Comparison of ENCODE assay signal across 7 mouse cellular contexts in the genomic region with DNA sequence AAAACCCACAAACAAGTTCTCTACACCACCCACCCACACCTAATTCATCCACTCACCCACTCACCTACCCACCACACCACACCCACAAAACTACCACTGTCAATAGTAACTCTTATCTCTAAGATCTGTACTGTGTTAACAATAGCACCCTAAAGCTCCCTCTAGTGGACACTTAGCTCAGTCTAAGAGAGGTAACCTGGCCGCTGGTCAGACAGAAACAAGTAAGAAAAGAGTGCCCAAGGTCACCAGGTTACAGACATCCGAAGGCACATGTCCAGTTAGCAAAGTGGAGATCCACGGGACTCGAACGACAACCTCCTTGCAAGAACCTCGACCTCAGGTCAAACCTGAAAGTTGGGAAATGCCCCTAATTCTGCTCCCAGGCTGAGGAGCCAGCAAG. TPM values are rescaled to one million over a fixed set of nuclear protein-coding genes. Genes with fewer than 3 reads are reported as not detected.
A peak's percentile ranks its signal among the peaks of the same experiment; 100 is the strongest.
DNase-seq lines count a peak whose midpoint lies in the region; ATAC-seq and TF ChIP-seq lines count a peak whose summit lies in the region.

No protein-coding gene starts in this region.

- H3K4me2 ChIP-seq in lung, postnatal 0 days (replicated peaks; ENCODE audit: low read depth, low read length), result no peak overlapping the region

- intact Hi-C loops in heart, postnatal 10 days (cut with DNase I), result no loop called here

- no peak overlapping the region for H3K27ac ChIP-seq in lung, postnatal 0 days (ENCODE audit: low read length)

- peak; percentile 73 for ATAC-seq in lung, postnatal 0 days

- peak; percentile 83 for TF ChIP-seq CTCF in lung, postnatal 0 days (IDR thresholded peaks at IDR 0.05)

- H3K9me3 ChIP-seq in lung, postnatal 0 days (ENCODE audit: low read length), result no peaks in the 10 kb centered on the region

- H3K9ac ChIP-seq in lung, postnatal 0 days (replicated peaks; ENCODE audit: low read depth), result no peak overlapping the region

- TF ChIP-seq EP300 in lung, postnatal 0 days (IDR thresholded peaks at IDR 0.05), result no peak

- H3K4me1 ChIP-seq in lung, postnatal 0 days (ENCODE audit: insufficient read depth, low read depth, low read length), result no peaks in the 10 kb centered on the region

- no peaks in the 10 kb centered on the region for H3K27me3 ChIP-seq in lung, postnatal 0 days (replicated peaks; ENCODE audit: insufficient read depth, low read length)

- H3K36me3 ChIP-seq in lung, postnatal 0 days (ENCODE audit: insufficient read depth, low read length), result no peaks in the 10 kb centered on the region

- no peak overlapping the region for H3K4me3 ChIP-seq in lung, postnatal 0 days (ENCODE audit: low read depth, low read length)

- 19% methylated on average over 6 of the region's 6 CpGs for WGBS in lung, postnatal 0 days

- peak; percentile 55 for DNase-seq in ES-CJ7 (ENCODE audit: low read depth, low spot score)
- peak; percentile 14 to 78 for DNase-seq in adrenal gland, adult (ENCODE audit: inconsistent age in 2 of 2, low spot score in 1 of 2)
- DNase-seq in embryo, embryonic 11.5 days (ENCODE audit: low read depth, low spot score), result peak; percentile 35
- peak; percentile 14 to 41 for DNase-seq in heart, postnatal 10 days
- DNase-seq in layer of hippocampus, adult 18-20 months (ENCODE audit: low spot score in 2 of 2), result peak; percentile 4 to 58
- DNase-seq in lung, postnatal 0 days (ENCODE audit: low spot score), result peak; percentile 84
- peak; percentile 37 for DNase-seq in retina, postnatal 7 days (ENCODE audit: low read depth, low spot score)

RNA-seq across cellular contexts. Expression of gene A430033K04Rik, which starts 35.2 kb away (rescaled TPM):
- 1 to 10 TPM; 6.2 to 6.3 TPM for total RNA-seq in heart, postnatal 10 days (2021)
- 10 to 100 TPM; 15.2 to 16.5 TPM for total RNA-seq in layer of hippocampus, adult 18-20 months (2021)
- 4.4 and 5.2 TPM in 2 replicates for polyA plus RNA-seq in lung, postnatal 0 days (2015; fragmentation: Nextera tagmentation; extraction: Ambion mirVana)

RNA-seq across cellular contexts. Expression of gene Zfp68, which starts 38.3 kb away (rescaled TPM):
- total RNA-seq in heart, postnatal 10 days (2021), result 10 to 100 TPM; 27.2 to 30.6 TPM
- 10 to 100 TPM; 29.8 to 30.3 TPM for total RNA-seq in layer of hippocampus, adult 18-20 months (2021)
- 46.0 and 49.6 TPM in 2 replicates for polyA plus RNA-seq in lung, postnatal 0 days (2015; fragmentation: Nextera tagmentation; extraction: Ambion mirVana)

Comparison
In these comparisons a context has a peak if more than half of its experiments do, and no peak if none do; other contexts are left out.
1. DNase-seq: peak in every context shown above with its lines; median percentile 84 in lung, postnatal 0 days; 55 in ES-CJ7; 46 in adrenal gland, adult; 37 in retina, postnatal 7 days; 35 in embryo, embryonic 11.5 days; 31 in layer of hippocampus, adult 18-20 months; 28 in heart, postnatal 10 days.